Mouse (Mus musculus) heart, embryonic 16.5 days (tissue): ENCODE measurements around the gene Cntnap2. TPM values are rescaled to one million over a fixed set of nuclear protein-coding genes. Genes with fewer than 3 reads are reported as not detected.

Experiments used
- ATAC-seq: fragments of 200-750 bp; cut with Nextera tagmentation; replicated peaks from 2 replicates; pipeline ENCODE4 v1.8.0; 2017; ENCODE audit warnings: moderate number of reproducible peaks; ENCODE audit not compliant: insufficient read depth, low FRiP score; ENCODE audit errors: extremely low read depth
- H3K27ac ChIP-seq: fragments of 300-500 bp; sonication (generic); 2 replicates; pipeline ENCODE4 v1.5.1; 2014; ENCODE audit warnings: mild to moderate bottlenecking, low read length, control low read depth, moderate library complexity
- H3K27me3 ChIP-seq: fragments of 300-500 bp; sonication (generic); 2 replicates; pipeline ENCODE4 v1.6.1; 2014; ENCODE audit warnings: low read length, mixed read lengths; ENCODE audit not compliant: control insufficient read depth, insufficient read depth
- H3K36me3 ChIP-seq: fragments of 300-500 bp; sonication (generic); 2 replicates; pipeline ENCODE4 v1.6.1; 2014; ENCODE audit not compliant: control insufficient read depth, insufficient read depth
- H3K4me1 ChIP-seq: fragments of 300-500 bp; sonication (generic); 2 replicates; pipeline ENCODE4 v1.6.1; 2014; ENCODE audit warnings: low read length, mixed read lengths; ENCODE audit not compliant: control insufficient read depth, insufficient read depth
- H3K4me2 ChIP-seq: fragments of 300-500 bp; sonication (generic); 2 replicates; pipeline ENCODE4 v1.6.1; 2014; ENCODE audit warnings: low read depth, mild to moderate bottlenecking, control low read depth, low read length
- H3K4me3 ChIP-seq: fragments of 300-500 bp; sonication (generic); 2 replicates; pipeline ENCODE4 v1.5.1; 2014; ENCODE audit warnings: mild to moderate bottlenecking, control low read depth, low read length
- H3K9ac ChIP-seq: fragments of 300-500 bp; sonication (generic); 2 replicates; pipeline ENCODE4 v1.6.1; 2014; ENCODE audit warnings: low read length, control low read depth
- H3K9me3 ChIP-seq: fragments of 300-500 bp; sonication (generic); replicated peaks from 2 replicates; pipeline ENCODE4 v1.6.1; 2016; ENCODE audit warnings: low read length; ENCODE audit not compliant: control insufficient read depth
- WGBS: fragments of 180-500 bp; shearing (Covaris S2); extraction: QIAGEN DNeasy Blood & Tissue Kit; methylation state at CpG from one replicate; pipeline ENCODE4 v1.1.7; 2014; 5-methylcytosine and 5-hydroxymethylcytosine counted together
- polyA plus RNA-seq: library from polyadenylated mRNA; unstranded; fragments of >200 nt; fragmentation: Nextera tagmentation; extraction: Ambion mirVana; gene quantifications from 2 replicates; pipeline ENCODE4 v1.2.1, GENCODE M21; 2015

The Cntnap2 gene
- polyA plus RNA-seq, 1 experiment from 2014 or later, result 0.46 TPM

DNA sequence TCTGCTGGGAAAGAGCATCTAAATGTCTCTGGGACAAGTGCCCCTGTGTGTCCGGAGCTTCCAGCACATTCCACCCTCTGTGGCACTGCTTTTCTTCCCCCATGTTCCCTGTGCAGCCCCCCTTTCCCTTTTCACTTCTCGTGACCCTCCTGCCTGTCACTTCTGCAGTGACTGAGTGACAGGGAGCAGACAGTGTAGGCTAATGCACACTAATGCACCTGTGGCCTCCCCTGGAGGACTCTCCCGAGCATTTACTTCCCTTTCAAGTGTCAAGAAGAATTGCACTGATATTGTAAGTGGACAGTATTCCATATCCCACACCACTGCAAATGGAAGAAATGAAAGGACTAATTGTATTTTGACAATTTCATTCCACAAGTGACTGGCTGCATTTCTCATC, 2208.1 kb downstream of the Cntnap2 start:
- Histone ChIP-seq H3K4me1 (no peaks in the 10 kb centered on the region), H3K27ac (no peak overlapping the region), H3K4me3 (no peak overlapping the region), H3K9ac (no peak overlapping the region), H3K36me3 (no peaks in the 10 kb centered on the region), H3K27me3 (no peaks in the 10 kb centered on the region), H3K4me2 (no peak overlapping the region), H3K9me3 (no peaks in the 10 kb centered on the region)
- ATAC-seq, result no peak
- 30% methylated on average over 3 of the region's 3 CpGs for WGBS

DNA sequence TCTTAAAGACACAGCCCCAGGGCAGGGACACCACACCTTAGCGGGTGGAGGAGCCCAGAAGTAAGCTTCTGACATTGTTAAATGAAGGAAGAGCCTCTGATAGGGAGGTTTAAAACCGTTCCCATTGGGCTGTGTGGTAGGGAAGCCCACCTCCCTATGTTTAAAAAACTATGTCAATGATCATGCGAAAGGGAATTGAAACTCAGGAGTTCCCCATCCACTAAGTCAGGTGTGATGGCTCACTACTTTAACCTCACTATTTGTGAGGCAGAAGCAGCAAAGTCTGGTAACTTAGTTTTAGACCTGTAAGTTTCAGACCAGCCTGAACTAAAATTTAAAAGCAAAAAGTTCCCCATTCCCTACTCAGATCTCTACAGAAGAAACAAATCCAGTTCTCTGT, 2210.3 kb downstream of the Cntnap2 start:
- Histone ChIP-seq H3K27ac (no peak overlapping the region), H3K4me1 (no peaks in the 10 kb centered on the region), H3K36me3 (no peaks in the 10 kb centered on the region), H3K9ac (no peak overlapping the region), H3K9me3 (no peaks in the 10 kb centered on the region), H3K27me3 (no peaks in the 10 kb centered on the region), H3K4me2 (no peak overlapping the region), H3K4me3 (no peak overlapping the region)
- ATAC-seq, result no peak
- WGBS, result 73% methylated on average over 3 of the region's 3 CpGs

- H3K27me3 ChIP-seq, result no peaks in the 10 kb centered on the region
- no peak overlapping the region for H3K4me2 ChIP-seq
- no peak overlapping the region for H3K27ac ChIP-seq
- WGBS, result 80% methylated on average over 3 of the region's 3 CpGs
- no peaks in the 10 kb centered on the region for H3K9me3 ChIP-seq
- H3K4me1 ChIP-seq, result no peaks in the 10 kb centered on the region
- ATAC-seq, result no peak
- no peak overlapping the region for H3K4me3 ChIP-seq
- no peaks in the 10 kb centered on the region for H3K36me3 ChIP-seq
- no peak overlapping the region for H3K9ac ChIP-seq
These were observed 2212.4 kb downstream of the Cntnap2 start for GRCm38 (mm10) chr6:47271576-47271975.

GRCm38 (mm10) chr6:47272606-47273575, 2213.7 kb downstream of the Cntnap2 start:
- H3K9ac ChIP-seq, result no peak overlapping the region
- 68% methylated on average over 8 of the region's 8 CpGs for WGBS
- H3K36me3 ChIP-seq, result no peaks in the 10 kb centered on the region
- no peaks in the 10 kb centered on the region for H3K4me1 ChIP-seq
- H3K4me3 ChIP-seq, result no peak overlapping the region
- H3K27me3 ChIP-seq, result no peaks in the 10 kb centered on the region
- H3K9me3 ChIP-seq, result no peaks in the 10 kb centered on the region
- H3K4me2 ChIP-seq, result no peak overlapping the region
- no peak overlapping the region for H3K27ac ChIP-seq
- no peak for ATAC-seq

GRCm38 (mm10) chr6:47275065-47275464, 2215.9 kb downstream of the Cntnap2 start:
- H3K4me3 ChIP-seq, result no peak overlapping the region
- no peaks in the 10 kb centered on the region for H3K36me3 ChIP-seq
- no peak overlapping the region for H3K9ac ChIP-seq
- H3K4me2 ChIP-seq, result no peak overlapping the region
- no peak for ATAC-seq
- H3K9me3 ChIP-seq, result no peaks in the 10 kb centered on the region
- no peak overlapping the region for H3K27ac ChIP-seq
- H3K4me1 ChIP-seq, result no peaks in the 10 kb centered on the region
- WGBS, result 58% methylated on average over 2 of the region's 2 CpGs
- no peaks in the 10 kb centered on the region for H3K27me3 ChIP-seq

DNA sequence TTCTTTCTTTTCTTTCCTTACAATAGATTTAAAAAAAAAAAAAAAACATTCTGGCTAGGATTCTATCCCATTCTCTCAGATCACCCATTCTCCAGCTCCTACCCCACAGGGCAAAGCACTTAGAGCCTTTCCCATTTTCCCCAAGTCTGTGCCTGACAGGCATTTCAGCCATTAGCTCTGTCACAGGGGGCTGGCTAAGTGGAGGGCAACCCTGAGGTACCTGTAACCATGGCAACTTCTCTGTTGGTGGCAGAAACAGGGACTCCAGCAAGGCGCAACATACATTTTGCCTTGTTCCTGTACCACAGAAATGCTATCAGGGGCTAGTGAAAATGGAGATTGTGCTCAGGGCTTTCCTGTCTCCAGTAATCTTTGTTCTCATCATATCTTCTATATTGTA, 2220.0 kb downstream of the Cntnap2 start:
- Histone ChIP-seq H3K4me2 (no peak overlapping the region), H3K9me3 (no peaks in the 10 kb centered on the region), H3K4me1 (peaks cover 3% of the 10 kb centered on the region), H3K4me3 (no peak overlapping the region), H3K27ac (no peak overlapping the region), H3K27me3 (no peaks in the 10 kb centered on the region), H3K9ac (no peak overlapping the region), H3K36me3 (no peaks in the 10 kb centered on the region)
- ATAC-seq, result no peak
- 77% methylated on average over 1 of the region's 1 CpGs for WGBS

- H3K4me2 ChIP-seq, result no peak overlapping the region
- peak overlapping the region; percentile 61 for H3K27ac ChIP-seq
- H3K9ac ChIP-seq, result no peak overlapping the region
- H3K9me3 ChIP-seq, result no peaks in the 10 kb centered on the region
- no peaks in the 10 kb centered on the region for H3K36me3 ChIP-seq
- H3K4me1 ChIP-seq, result peaks cover 3% of the 10 kb centered on the region
- no peaks in the 10 kb centered on the region for H3K27me3 ChIP-seq
- no peak overlapping the region for H3K4me3 ChIP-seq
- no peak for ATAC-seq
These were observed 2222.4 kb downstream of the Cntnap2 start for GRCm38 (mm10) chr6:47281584-47281983.

DNA sequence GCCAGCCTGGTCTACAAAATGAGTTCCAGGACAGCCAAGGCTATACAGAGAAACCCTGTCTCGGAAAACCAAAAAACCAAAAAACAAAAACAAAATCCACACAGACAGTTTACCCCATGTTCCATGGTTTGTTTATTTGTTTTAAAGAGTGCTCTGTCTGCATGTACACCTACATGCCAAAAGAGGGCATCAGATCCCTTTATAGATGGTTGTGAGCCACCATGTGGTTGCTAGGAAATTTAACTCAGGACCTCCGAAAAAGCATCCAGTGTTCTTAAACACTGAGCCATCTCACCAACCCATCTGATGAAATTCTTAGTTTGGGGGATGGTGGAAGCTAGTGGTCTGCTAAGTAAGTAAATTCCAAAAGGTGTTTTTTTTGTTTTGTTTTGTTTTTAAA, 2225.6 kb downstream of the Cntnap2 start:
- Histone ChIP-seq H3K4me3 (no peak overlapping the region), H3K27ac (no peak overlapping the region), H3K4me1 (peaks cover 3% of the 10 kb centered on the region), H3K9ac (no peak overlapping the region), H3K27me3 (no peaks in the 10 kb centered on the region), H3K4me2 (no peak overlapping the region), H3K36me3 (no peaks in the 10 kb centered on the region), H3K9me3 (no peaks in the 10 kb centered on the region)
- 69% methylated on average over 2 of the region's 2 CpGs for WGBS
- no peak for ATAC-seq

GRCm38 (mm10) chr6:47285742-47286141, 2226.6 kb downstream of the Cntnap2 start:
- no peaks in the 10 kb centered on the region for H3K27me3 ChIP-seq
- H3K4me2 ChIP-seq, result no peak overlapping the region
- H3K9ac ChIP-seq, result no peak overlapping the region
- H3K27ac ChIP-seq, result no peak overlapping the region
- no peak overlapping the region for H3K4me3 ChIP-seq
- peaks cover 3% of the 10 kb centered on the region for H3K4me1 ChIP-seq
- H3K9me3 ChIP-seq, result no peaks in the 10 kb centered on the region
- ATAC-seq, result no peak
- 58% methylated on average over 1 of the region's 1 CpGs for WGBS
- H3K36me3 ChIP-seq, result no peaks in the 10 kb centered on the region
